In the genomic region with DNA sequence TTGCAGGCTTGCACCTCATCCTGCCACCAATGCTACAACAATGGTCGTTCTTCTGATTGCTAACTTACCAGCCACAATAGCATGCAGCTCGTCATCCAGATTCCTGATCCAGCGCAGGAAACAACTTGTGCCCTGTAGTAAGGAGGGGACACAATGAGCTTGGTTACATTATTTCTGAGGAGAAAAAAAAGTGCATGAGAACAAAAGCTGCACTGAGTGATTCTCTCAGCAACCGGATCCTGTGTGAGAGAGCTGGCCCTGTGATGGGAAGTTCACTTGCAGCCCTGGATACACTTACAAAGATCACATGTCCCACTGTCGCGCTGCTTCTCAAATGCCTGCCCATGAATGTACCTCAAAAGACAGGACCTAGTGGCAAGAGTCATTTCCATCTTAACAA, we compare ENCODE assay signal across 16 mouse cellular contexts.
DNase-seq lines count a peak whose midpoint lies in the region; ATAC-seq lines count a peak whose summit lies in the region.
"Had no signal": no experiment of that assay in that cellular context is flagged by ENCODE, and none has a peak within 500 bp of the region (broad histone marks: within the 10 kb centered on the region; RNA-seq: fewer than 3 reads in every experiment).

No protein-coding gene starts in this region.

- ATAC-seq in intestine, embryonic 16.5 days: 0 out of 2 replicates have a peak, but pooled peaks have one; percentile 26
- no peak for ATAC-seq in intestine, embryonic 15.5 days
- peak; percentile 41; the same call in 1 of the 2 replicates for ATAC-seq in lung, embryonic 16.5 days (ENCODE audit: low read depth)
- ATAC-seq: midbrain, embryonic 15.5 days; Patski had no signal

- no peak overlapping the region for H3K9ac ChIP-seq in intestine, embryonic 16.5 days (ENCODE audit: low read depth, low read length)
- no peak overlapping the region for H3K9ac ChIP-seq in intestine, embryonic 15.5 days
- H3K9ac ChIP-seq in lung, embryonic 16.5 days (ENCODE audit: low read length): no peak overlapping the region
- H3K9ac ChIP-seq: embryonic facial prominence, embryonic 13.5 days; midbrain, embryonic 15.5 days had no signal

- 75% methylated on average over 6 of the region's 6 CpGs for WGBS in intestine, embryonic 16.5 days
- 79% methylated on average over 6 of the region's 6 CpGs for WGBS in intestine, embryonic 15.5 days
- 77% methylated on average over 6 of the region's 6 CpGs for WGBS in lung, embryonic 16.5 days

- DNase-seq in heart, adult 11 months: peak; percentile 87
- DNase-seq in heart, adult 8-10 months (ENCODE audit: low spot score): no peak
- no peak for DNase-seq in lung, adult 18-20 months
- peak; percentile 18 for DNase-seq in mesoderm, embryonic 11.5 days (ENCODE audit: low read depth, low spot score)
- DNase-seq: B cell, adult 2 months; cerebellum, postnatal 14 days; gastrocnemius, postnatal 25 days; heart, postnatal 14 days; thymus, postnatal 36 days had no signal

- H3K27ac ChIP-seq in intestine, embryonic 16.5 days (ENCODE audit: low read length): no peak overlapping the region
- no peak overlapping the region for H3K27ac ChIP-seq in intestine, embryonic 15.5 days
- no peak overlapping the region; the same call in 1 of the 2 replicates for H3K27ac ChIP-seq in lung, embryonic 16.5 days (ENCODE audit: low read length)
- H3K27ac ChIP-seq: embryonic facial prominence, embryonic 13.5 days; forebrain, embryonic 10.5 days; midbrain, embryonic 15.5 days had no signal

- H3K4me3 ChIP-seq in intestine, embryonic 16.5 days (ENCODE audit: low read length): no peak overlapping the region
- no peak overlapping the region for H3K4me3 ChIP-seq in intestine, embryonic 15.5 days (replicated peaks)
- H3K4me3 ChIP-seq in lung, embryonic 16.5 days (ENCODE audit: low read length): no peak overlapping the region
- H3K4me3 ChIP-seq: embryonic facial prominence, embryonic 13.5 days; forebrain, embryonic 10.5 days; midbrain, embryonic 15.5 days had no signal

- no peaks in the 10 kb centered on the region for H3K4me1 ChIP-seq in intestine, embryonic 16.5 days (ENCODE audit: control insufficient read depth, insufficient read depth, low read length)
- no peaks in the 10 kb centered on the region for H3K4me1 ChIP-seq in intestine, embryonic 15.5 days (replicated peaks)
- no peaks in the 10 kb centered on the region for H3K4me1 ChIP-seq in lung, embryonic 16.5 days (replicated peaks; ENCODE audit: control insufficient read depth, insufficient read depth, low read length)
- H3K4me1 ChIP-seq: forebrain, embryonic 10.5 days; midbrain, embryonic 15.5 days had no signal

- no peaks in the 10 kb centered on the region for H3K36me3 ChIP-seq in intestine, embryonic 16.5 days (ENCODE audit: control insufficient read depth, insufficient read depth, low read length)
- H3K36me3 ChIP-seq in intestine, embryonic 15.5 days: peaks cover 3% of the 10 kb centered on the region
- peaks cover 9% of the 10 kb centered on the region for H3K36me3 ChIP-seq in lung, embryonic 16.5 days (ENCODE audit: control insufficient read depth, insufficient read depth, low read length)

- H3K27me3 ChIP-seq in intestine, embryonic 16.5 days (replicated peaks; ENCODE audit: control insufficient read depth, insufficient read depth, low read length): no peaks in the 10 kb centered on the region
- no peaks in the 10 kb centered on the region for H3K27me3 ChIP-seq in intestine, embryonic 15.5 days (replicated peaks)
- no peaks in the 10 kb centered on the region for H3K27me3 ChIP-seq in lung, embryonic 16.5 days (ENCODE audit: control insufficient read depth, insufficient read depth, low read depth, low read length)
- H3K27me3 ChIP-seq: embryonic facial prominence, embryonic 13.5 days; midbrain, embryonic 15.5 days; Patski had no signal

- no peak overlapping the region for H3K4me2 ChIP-seq in intestine, embryonic 16.5 days (ENCODE audit: low read depth, low read length)
- no peak overlapping the region for H3K4me2 ChIP-seq in intestine, embryonic 15.5 days (replicated peaks)
- no peak overlapping the region for H3K4me2 ChIP-seq in lung, embryonic 16.5 days (ENCODE audit: low read depth, low read length)
- H3K4me2 ChIP-seq: embryonic facial prominence, embryonic 13.5 days; midbrain, embryonic 15.5 days had no signal

- no peaks in the 10 kb centered on the region for H3K9me3 ChIP-seq in intestine, embryonic 16.5 days (ENCODE audit: control insufficient read depth, low read length)
- no peaks in the 10 kb centered on the region for H3K9me3 ChIP-seq in intestine, embryonic 15.5 days
- no peaks in the 10 kb centered on the region for H3K9me3 ChIP-seq in lung, embryonic 16.5 days (ENCODE audit: control insufficient read depth, low read length)
- H3K9me3 ChIP-seq: embryonic facial prominence, embryonic 13.5 days; forebrain, embryonic 10.5 days; midbrain, embryonic 15.5 days had no signal

Comparison
In these comparisons a context has a peak if more than half of its experiments do, and no peak if none do; other contexts are left out.
1. DNase-seq: peak in heart, adult 11 months (single experiment) and mesoderm, embryonic 11.5 days (single experiment); none in heart, adult 8-10 months (single experiment) and lung, adult 18-20 months (0 of 2).